Mouse (Mus musculus) spleen, adult 2 months (tissue): ENCODE measurements at regions not wholly inside any gene's neighbourhood (a gene's known extent, or its start where the extent isn't known, plus 50 kb on each side); places are given as distances from the start of the nearest gene placed in this dataset.

Experiments used
- CTCF ChIP-seq: fragments of 200-500 bp; IDR thresholded peaks from 2 replicates; pipeline ENCODE4 v1.5.1; 2011; ENCODE audit warnings: mild to moderate bottlenecking, inconsistent platforms; ENCODE audit not compliant: insufficient read depth, insufficient read length, insufficient replicate concordance; ENCODE audit errors: extremely low read depth
- POLR2A ChIP-seq: fragments of 200-500 bp; IDR thresholded peaks from 2 replicates; pipeline ENCODE4 v1.6.1; 2011; ENCODE audit warnings: low read depth, low read length, inconsistent platforms

DNA sequence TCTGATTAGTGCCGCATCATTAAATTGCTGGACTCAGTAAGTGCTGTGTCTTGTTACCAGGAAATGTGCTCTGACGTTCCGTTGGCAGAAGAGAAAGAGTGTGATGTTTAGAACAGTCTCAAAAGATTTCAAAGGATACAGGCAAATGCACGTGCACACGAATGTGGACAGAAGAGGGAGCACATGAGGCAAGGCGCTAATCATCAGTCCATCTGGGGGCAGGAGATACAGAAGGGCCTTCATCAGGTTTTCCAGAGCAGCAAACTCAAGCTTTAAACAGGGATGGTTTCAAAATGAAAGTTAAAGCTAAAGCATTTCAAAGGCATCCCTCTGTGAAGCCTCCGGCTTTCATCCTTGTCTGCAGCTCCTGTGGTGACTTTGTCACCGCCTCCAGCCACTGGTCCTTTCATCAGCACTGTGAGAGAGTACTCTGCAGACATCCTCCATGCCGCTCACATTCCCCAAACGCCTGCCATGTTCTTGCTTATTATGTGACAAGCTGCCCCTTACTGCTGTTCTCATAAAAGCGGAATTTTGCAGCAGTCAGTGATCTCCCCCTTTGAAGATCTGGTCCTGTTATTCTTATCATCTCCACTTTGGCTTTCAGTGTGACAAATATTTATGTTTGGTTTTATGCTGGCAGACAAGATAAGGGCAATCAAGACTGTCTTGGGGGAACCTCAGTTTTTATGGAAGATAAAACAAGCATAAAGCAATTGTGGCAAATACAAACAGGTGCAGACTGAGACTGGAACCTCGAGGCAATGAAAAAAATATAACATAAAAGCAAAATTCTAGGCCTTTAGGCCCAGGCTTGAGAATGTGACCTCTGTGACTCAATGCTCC is 111.5 kb upstream of the Tmem150c start:
- TF ChIP-seq CTCF (no peak), POLR2A (no peak)
